Mouse (Mus musculus) lung, embryonic 15.5 days (tissue): ENCODE data around the gene Rnf43. TPM values are rescaled to one million over a fixed set of nuclear protein-coding genes. Genes with fewer than 3 reads are reported as not detected.

ENCODE experiments used
- ATAC-seq: fragments of 200-750 bp; cut with Nextera tagmentation; 2 replicates; pipeline ENCODE4 v1.8.0; 2017; ENCODE audit warnings: moderate number of reproducible peaks, borderline replicate concordance; ENCODE audit not compliant: low FRiP score, low TSS enrichment; ENCODE audit errors: extremely low read depth
- H3K27ac ChIP-seq: fragments of 300-500 bp; sonication (generic); 2 replicates; pipeline ENCODE4 v1.5.1; 2015; ENCODE audit warnings: moderate library complexity, mild to moderate bottlenecking, inconsistent platforms
- H3K27me3 ChIP-seq: fragments of 300-500 bp; sonication (generic); 2 replicates; pipeline ENCODE4 v1.6.1; 2015; ENCODE audit warnings: inconsistent platforms
- H3K36me3 ChIP-seq: fragments of 300-500 bp; sonication (generic); 2 replicates; pipeline ENCODE4 v1.6.1; 2015; ENCODE audit warnings: inconsistent platforms
- H3K4me1 ChIP-seq: fragments of 300-500 bp; sonication (generic); 2 replicates; pipeline ENCODE4 v1.6.1; 2015; ENCODE audit warnings: inconsistent platforms
- H3K4me2 ChIP-seq: fragments of 300-500 bp; sonication (generic); 2 replicates; pipeline ENCODE4 v1.6.1; 2015; ENCODE audit warnings: inconsistent platforms, mild to moderate bottlenecking, moderate library complexity
- H3K4me3 ChIP-seq: fragments of 300-500 bp; sonication (generic); 2 replicates; pipeline ENCODE4 v1.5.1; 2015; ENCODE audit warnings: mild to moderate bottlenecking, inconsistent platforms
- H3K9ac ChIP-seq: fragments of 300-500 bp; sonication (generic); 2 replicates; pipeline ENCODE4 v1.6.1; 2015; ENCODE audit warnings: inconsistent platforms
- H3K9me3 ChIP-seq: fragments of 300-500 bp; sonication (generic); 2 replicates; pipeline ENCODE4 v1.6.1; 2016; ENCODE audit warnings: inconsistent platforms
- WGBS: fragments of 180-500 bp; shearing (Covaris S2); methylation state at CpG from one replicate; pipeline ENCODE4 v1.1.7; 2015; 5-methylcytosine and 5-hydroxymethylcytosine counted together
- polyA plus RNA-seq: library from polyadenylated mRNA; unstranded; fragments of >200 nt; fragmentation: Nextera tagmentation; extraction: Ambion mirVana; gene quantifications from 2 replicates; pipeline ENCODE4 v1.2.1, GENCODE M21; 2015

The Rnf43 gene
- polyA plus RNA-seq, 1 experiment from 2014 or later: 16.4 TPM

GRCm38 (mm10) chr11:87659216-87659615 lies 3.3 kb upstream of the Rnf43 start:
- 46% methylated on average over 7 of the region's 7 CpGs for WGBS

GRCm38 (mm10) chr11:87662822-87663221 lies 300 bp downstream of the Rnf43 start:
- ATAC-seq: no peak
- peak overlapping the region; percentile 48 for H3K9ac ChIP-seq
- 7% methylated on average over 14 of the region's 14 CpGs for WGBS
- peak overlapping the region; percentile 45 for H3K4me3 ChIP-seq
- no peaks in the 10 kb centered on the region for H3K27me3 ChIP-seq
- no peaks in the 10 kb centered on the region for H3K9me3 ChIP-seq
- H3K36me3 ChIP-seq: no peaks in the 10 kb centered on the region
- H3K27ac ChIP-seq: peak overlapping the region; percentile 48
- H3K4me2 ChIP-seq: peak overlapping the region; percentile 49
- no peaks in the 10 kb centered on the region; the same call in 1 of the 2 replicates for H3K4me1 ChIP-seq

More at GRCm38 (mm10) chr11:87659216-87659615, 3.3 kb upstream of the Rnf43 start:
- ATAC-seq: no peak
- H3K4me2 ChIP-seq: no peak overlapping the region
- H3K4me3 ChIP-seq: no peak overlapping the region
- H3K9me3 ChIP-seq: no peaks in the 10 kb centered on the region
- no peaks in the 10 kb centered on the region; the same call in 1 of the 2 replicates for H3K4me1 ChIP-seq
- H3K27me3 ChIP-seq: no peaks in the 10 kb centered on the region
- no peak overlapping the region for H3K27ac ChIP-seq
- no peak overlapping the region for H3K9ac ChIP-seq
- H3K36me3 ChIP-seq: no peaks in the 10 kb centered on the region

- peak overlapping the region; percentile 52 for H3K9ac ChIP-seq
- 61% methylated on average over 6 of the region's 6 CpGs for WGBS
- no peaks in the 10 kb centered on the region; the same call in 1 of the 2 replicates for H3K4me1 ChIP-seq
- peak overlapping the region; percentile 45 for H3K4me3 ChIP-seq
- ATAC-seq: no peak
- no peaks in the 10 kb centered on the region for H3K27me3 ChIP-seq
- no peak overlapping the region; the same call in 1 of the 2 replicates for H3K27ac ChIP-seq
- H3K4me2 ChIP-seq: peak overlapping the region; percentile 49
- H3K36me3 ChIP-seq: no peaks in the 10 kb centered on the region
- no peaks in the 10 kb centered on the region for H3K9me3 ChIP-seq
Observed at GRCm38 (mm10) chr11:87663948-87664347, 1.4 kb downstream of the Rnf43 start.

GRCm38 (mm10) chr11:87664521-87664920 lies 2.0 kb downstream of the Rnf43 start:
- H3K27me3 ChIP-seq: no peaks in the 10 kb centered on the region
- H3K4me3 ChIP-seq: peak overlapping the region; percentile 45
- peak overlapping the region; percentile 52 for H3K9ac ChIP-seq
- H3K4me1 ChIP-seq: no peaks in the 10 kb centered on the region; the same call in 1 of the 2 replicates
- H3K4me2 ChIP-seq: peak overlapping the region; percentile 49
- no peaks in the 10 kb centered on the region for H3K9me3 ChIP-seq
- H3K27ac ChIP-seq: no peak overlapping the region; the same call in 1 of the 2 replicates
- WGBS: 47% methylated on average over 12 of the region's 12 CpGs
- ATAC-seq: no peak
- H3K36me3 ChIP-seq: no peaks in the 10 kb centered on the region

- peak overlapping the region; percentile 31 for H3K4me3 ChIP-seq
- no peaks in the 10 kb centered on the region for H3K9me3 ChIP-seq
- no peaks in the 10 kb centered on the region for H3K36me3 ChIP-seq
- WGBS: 53% methylated on average over 6 of the region's 6 CpGs
- no peak overlapping the region for H3K27ac ChIP-seq
- 0 out of 2 replicates have a peak overlapping the region, but pooled peaks have one; percentile 29 for H3K9ac ChIP-seq
- H3K4me1 ChIP-seq: no peaks in the 10 kb centered on the region; the same call in 1 of the 2 replicates
- ATAC-seq: no peak
- no peaks in the 10 kb centered on the region for H3K27me3 ChIP-seq
- H3K4me2 ChIP-seq: peak overlapping the region; percentile 34
Observed at GRCm38 (mm10) chr11:87665224-87665623, 2.7 kb downstream of the Rnf43 start.

- Histone ChIP-seq H3K4me3 (peak overlapping the region; percentile 39), H3K27me3 (no peaks in the 10 kb centered on the region), H3K36me3 (no peaks in the 10 kb centered on the region), H3K9me3 (no peaks in the 10 kb centered on the region), H3K4me2 (peak overlapping the region; percentile 42), H3K4me1 (no peaks in the 10 kb centered on the region; the same call in 1 of the 2 replicates), H3K9ac (peak overlapping the region; percentile 35), H3K27ac (no peak overlapping the region; the same call in 1 of the 2 replicates)
- ATAC-seq: no peak
- 45% methylated on average over 2 of the region's 2 CpGs for WGBS
Observed at GRCm38 (mm10) chr11:87665658-87666057, 3.1 kb downstream of the Rnf43 start.

- no peak for ATAC-seq
- H3K4me2 ChIP-seq: peak overlapping the region; percentile 42
- no peaks in the 10 kb centered on the region for H3K36me3 ChIP-seq
- peak overlapping the region; percentile 39 for H3K4me3 ChIP-seq
- H3K9me3 ChIP-seq: no peaks in the 10 kb centered on the region
- H3K27me3 ChIP-seq: no peaks in the 10 kb centered on the region
- no peaks in the 10 kb centered on the region; the same call in 1 of the 2 replicates for H3K4me1 ChIP-seq
- H3K27ac ChIP-seq: peak overlapping the region; percentile 51
- H3K9ac ChIP-seq: peak overlapping the region; percentile 35
- 48% methylated on average over 12 of the region's 12 CpGs for WGBS
Observed at GRCm38 (mm10) chr11:87666256-87667035, 3.9 kb downstream of the Rnf43 start.

- H3K4me3 ChIP-seq: no peak overlapping the region; the same call in 1 of the 2 replicates
- peak overlapping the region; percentile 42; the same call in 1 of the 2 replicates for H3K4me2 ChIP-seq
- no peaks in the 10 kb centered on the region for H3K27me3 ChIP-seq
Observed at GRCm38 (mm10) chr11:87667107-87668090, 4.9 kb downstream of the Rnf43 start.

GRCm38 (mm10) chr11:87673282-87673681 lies 10.8 kb downstream of the Rnf43 start:
- 93% methylated on average over 1 of the region's 1 CpGs for WGBS
- no peak for ATAC-seq

More at GRCm38 (mm10) chr11:87667107-87668090, 4.9 kb downstream of the Rnf43 start:
- ATAC-seq: no peak
- peak overlapping the region; percentile 41; the same call in 1 of the 2 replicates for H3K27ac ChIP-seq
- H3K9ac ChIP-seq: no peak overlapping the region
- no peaks in the 10 kb centered on the region for H3K9me3 ChIP-seq
- no peaks in the 10 kb centered on the region for H3K36me3 ChIP-seq
- no peaks in the 10 kb centered on the region for H3K4me1 ChIP-seq
- WGBS: 48% methylated on average over 4 of the region's 4 CpGs

GRCm38 (mm10) chr11:87675606-87676005 lies 13.1 kb downstream of the Rnf43 start:
- ATAC-seq: no peak
- no peaks in the 10 kb centered on the region for H3K9me3 ChIP-seq
- H3K27me3 ChIP-seq: no peaks in the 10 kb centered on the region
- H3K9ac ChIP-seq: no peak overlapping the region
- 0 out of 2 replicates have a peak, but pooled peaks cover 4% of the 10 kb centered on the region for H3K4me1 ChIP-seq
- 74% methylated on average over 6 of the region's 6 CpGs for WGBS
- H3K4me2 ChIP-seq: no peak overlapping the region
- no peaks in the 10 kb centered on the region for H3K36me3 ChIP-seq
- H3K4me3 ChIP-seq: no peak overlapping the region
- no peak overlapping the region for H3K27ac ChIP-seq

More at GRCm38 (mm10) chr11:87673282-87673681, 10.8 kb downstream of the Rnf43 start:
- H3K4me1 ChIP-seq: no peaks in the 10 kb centered on the region
- H3K9ac ChIP-seq: no peak overlapping the region
- no peak overlapping the region for H3K4me3 ChIP-seq
- H3K36me3 ChIP-seq: no peaks in the 10 kb centered on the region
- no peaks in the 10 kb centered on the region for H3K9me3 ChIP-seq
- no peak overlapping the region for H3K27ac ChIP-seq
- no peaks in the 10 kb centered on the region for H3K27me3 ChIP-seq
- no peak overlapping the region for H3K4me2 ChIP-seq

GRCm38 (mm10) chr11:87677756-87678155 lies 15.2 kb downstream of the Rnf43 start:
- Histone ChIP-seq H3K4me3 (no peak overlapping the region), H3K9me3 (no peaks in the 10 kb centered on the region), H3K27ac (peak overlapping the region; percentile 51; the same call in 1 of the 2 replicates), H3K4me1 (0 out of 2 replicates have a peak, but pooled peaks cover 7% of the 10 kb centered on the region), H3K36me3 (no peaks in the 10 kb centered on the region), H3K9ac (no peak overlapping the region), H3K27me3 (no peaks in the 10 kb centered on the region), H3K4me2 (0 out of 2 replicates have a peak overlapping the region, but pooled peaks have one; percentile 8)
- 41% methylated on average over 5 of the region's 5 CpGs for WGBS
- no peak for ATAC-seq
